Mouse (Mus musculus) hematopoietic multipotent progenitor cell, adult 10-12 weeks (in vitro differentiated cells): ENCODE data around the gene Samd11. TPM values are rescaled to one million over a fixed set of nuclear protein-coding genes. Genes with fewer than 3 reads are reported as not detected.

Experiments
- polyA plus RNA-seq: library from polyadenylated mRNA; stranded (reverse); fragments of >175 nt; gene quantifications from 2 replicates; pipeline ENCODE4 v1.2.3, GENCODE M21; 2012; ENCODE audit warnings: low replicate concordance

Gene Samd11
- polyA plus RNA-seq, result 3.6 and 16.4 TPM in 2 replicates

GRCm38 (mm10) chr4:156255078-156255839 lies at the start of gene Samd11:
Gene Samd11 (minus strand): TSS chr4:156255657.

DNA sequence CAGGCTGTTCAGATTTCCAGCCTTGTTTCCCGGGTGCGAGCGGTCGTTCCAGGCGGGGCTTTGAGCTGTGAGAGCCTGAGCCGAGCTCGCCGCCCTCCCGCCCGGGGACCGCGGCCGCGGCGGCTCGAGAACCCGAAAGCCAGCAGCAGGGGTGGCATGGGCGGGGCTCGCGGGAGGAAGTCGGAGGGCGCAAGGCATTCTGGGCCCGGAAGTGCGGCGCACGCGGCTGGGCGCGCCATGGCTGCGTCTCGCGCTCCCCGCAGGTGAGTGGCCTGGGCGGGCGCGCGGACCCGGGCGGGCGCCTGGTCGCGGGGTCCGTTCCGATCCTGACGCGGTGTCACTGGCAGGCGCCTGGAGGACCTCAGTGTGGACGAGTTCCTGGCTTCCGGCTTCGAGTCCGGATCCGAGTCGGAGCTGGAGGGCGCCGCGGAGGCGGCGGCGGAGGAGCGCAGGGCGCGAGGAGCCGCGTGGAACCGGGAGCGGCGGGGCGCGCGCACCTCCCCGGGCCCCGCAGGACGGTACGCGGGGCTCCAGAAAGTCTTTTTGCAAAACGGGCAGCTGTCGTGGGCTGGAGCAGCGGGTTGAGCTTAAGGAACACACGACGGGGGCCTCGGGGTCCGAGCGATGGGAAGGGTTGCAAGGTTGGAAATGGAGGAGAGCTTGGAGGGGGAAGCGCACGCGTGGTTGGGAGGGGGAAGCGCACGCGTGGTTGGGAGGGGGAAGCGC lies 19.5 kb downstream of the Samd11 start, which contains the start of gene Noc2l:
Gene Noc2l (plus strand): TSS at position 203 of the 726 bp plus-strand sequence.

GRCm38 (mm10) chr4:156234701-156235213 lies 20.7 kb downstream of the Samd11 start, which contains the start of gene Plekhn1:
Gene Plekhn1 (minus strand): TSS chr4:156234857.

DNA sequence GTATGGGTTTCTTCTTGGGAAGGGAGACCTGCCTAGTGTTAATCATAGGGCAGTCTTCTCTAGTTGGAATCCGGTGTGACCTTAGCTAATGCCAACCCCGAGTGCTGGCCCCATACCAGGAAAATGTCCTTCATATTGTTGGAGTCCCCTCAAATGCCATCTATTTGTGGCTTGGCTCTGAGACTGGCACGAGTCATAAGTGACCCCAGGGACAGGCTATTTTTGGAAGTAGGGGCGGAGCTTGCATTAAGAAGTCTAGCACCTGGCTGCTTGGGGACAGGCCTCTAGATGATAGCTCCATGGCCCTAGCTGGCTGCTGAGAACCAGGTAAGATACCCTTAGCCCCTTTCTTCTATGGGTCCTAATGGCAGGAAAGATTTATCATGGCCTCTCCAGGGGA lies 39.8 kb downstream of the Samd11 start, which contains the start of gene Perm1:
Gene Perm1 (plus strand): TSS at position 220 of the 400 bp plus-strand sequence.

DNA sequence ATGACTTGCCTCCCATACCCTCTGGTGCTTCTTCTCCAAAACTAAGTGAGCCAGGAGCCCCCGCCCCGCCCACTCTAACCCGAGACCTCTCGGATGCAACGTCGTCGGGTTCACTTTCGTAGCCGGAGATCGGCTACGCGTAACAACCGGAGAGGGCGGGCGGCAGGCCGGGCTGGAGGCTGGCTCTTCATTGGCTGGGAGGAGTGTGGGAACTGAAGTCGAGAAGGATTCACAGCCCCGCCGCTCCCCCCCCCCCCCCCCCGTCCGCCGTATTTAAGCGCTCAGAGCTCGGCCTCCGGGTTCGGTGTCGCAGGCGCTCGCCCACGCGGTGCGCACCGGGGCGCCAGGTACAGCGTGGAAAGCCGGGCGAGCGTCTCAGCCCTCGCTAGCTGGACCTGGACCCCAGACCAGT lies 52.5 kb downstream of the Samd11 start, which contains the start of gene AW011738:
Gene AW011738 (plus strand): TSS at position 304 of the 412 bp plus-strand sequence.

GRCm38 (mm10) chr4:156200623-156201475 lies 54.6 kb downstream of the Samd11 start, which contains the start of gene Isg15:
Gene Isg15 (minus strand): TSS chr4:156200818.

DNA sequence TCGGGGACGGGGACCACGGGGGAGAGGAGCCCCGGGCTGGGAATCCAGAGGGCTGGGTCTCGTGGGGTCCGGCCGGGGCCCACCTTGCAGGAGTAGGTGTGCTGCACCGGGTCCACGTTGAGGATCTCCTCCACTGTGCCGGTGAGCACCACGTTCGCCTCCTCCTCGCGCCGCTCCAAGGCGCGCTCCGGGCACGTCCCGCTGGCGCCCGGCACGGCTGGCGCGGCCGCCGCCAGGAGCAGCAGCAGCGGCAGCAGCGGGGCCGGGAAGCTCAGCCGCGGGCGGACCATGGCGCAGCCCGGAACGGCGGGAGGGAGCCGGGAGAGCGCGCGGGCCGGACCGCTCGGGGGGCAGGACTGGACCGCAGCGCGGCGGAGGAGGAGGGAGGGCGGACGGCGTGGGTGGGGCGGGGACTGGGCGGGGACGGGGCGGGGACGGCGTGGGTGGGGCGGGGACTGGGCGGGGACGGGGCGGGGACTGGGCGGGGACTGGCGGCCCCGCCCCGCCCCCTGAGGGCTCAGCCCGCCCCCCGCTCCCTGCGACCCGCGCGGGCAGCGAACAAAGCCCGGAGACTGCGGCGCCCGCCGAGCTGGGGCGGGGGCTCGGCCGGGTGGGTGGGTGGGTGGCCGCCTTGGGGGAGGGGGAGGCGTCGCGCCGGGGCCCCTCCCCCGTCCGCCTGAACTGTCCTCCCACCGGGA lies 58.2 kb downstream of the Samd11 start, which contains the start of gene Agrn:
Gene Agrn (minus strand): TSS at position 358 of the 698 bp plus-strand sequence.

Other genes with a start within 250 kb of the Samd11 start
- gene Tnfrsf4, start 241.8 kb downstream of the Samd11 start, polyA plus RNA-seq, result 10.9 and 18.7 TPM in 2 replicates
- gene Tnfrsf18, start 229.5 kb downstream of the Samd11 start, polyA plus RNA-seq, result 31.9 and 46.2 TPM in 2 replicates
- gene Ttll10, start 196.2 kb downstream of the Samd11 start, polyA plus RNA-seq, result not detected in 2 replicates
- 11.6 and 15.9 TPM in 2 replicates for gene 9430015G10Rik, start 145.7 kb downstream of the Samd11 start, polyA plus RNA-seq
- 0.33 and 0.59 TPM in 2 replicates for gene Rnf223, start 125.1 kb downstream of the Samd11 start, polyA plus RNA-seq
- gene Agrn, start 58.2 kb downstream of the Samd11 start, polyA plus RNA-seq, result 10.3 and 11.1 TPM in 2 replicates
- gene Isg15, start 54.8 kb downstream of the Samd11 start, polyA plus RNA-seq, result 10.3 and 18.8 TPM in 2 replicates
- gene AW011738, start 52.4 kb downstream of the Samd11 start, polyA plus RNA-seq, result 30.9 and 85.0 TPM in 2 replicates
- 0.26 and 0.34 TPM in 2 replicates for gene Perm1, start 39.8 kb downstream of the Samd11 start, polyA plus RNA-seq
- gene Plekhn1, start 20.8 kb downstream of the Samd11 start, polyA plus RNA-seq, result 26.7 and 39.1 TPM in 2 replicates
- gene Noc2l, start 19.6 kb downstream of the Samd11 start, polyA plus RNA-seq, result 30.7 and 35.6 TPM in 2 replicates
- not detected in 2 replicates for gene Vmn2r-ps159, start 75.4 kb upstream of the Samd11 start, polyA plus RNA-seq